Mouse (Mus musculus) liver, embryonic 13.5 days (tissue): Measurements from ENCODE around the gene Lyl1. TPM values are rescaled to one million over a fixed set of nuclear protein-coding genes. Genes with fewer than 3 reads are reported as not detected.

ENCODE experiments used
- ATAC-seq: fragments of 200-750 bp; cut with Nextera tagmentation; 2 replicates; pipeline ENCODE4 v1.8.0; 2017; ENCODE audit warnings: low read depth, mild to moderate bottlenecking, moderate number of reproducible peaks, moderate library complexity
- DNase-seq: peaks from one replicate; pipeline ENCODE4 v3.0.0; 2022
- H3K27ac ChIP-seq: fragments of 300-500 bp; sonication (generic); 2 replicates; pipeline ENCODE4 v1.5.1; 2015; ENCODE audit warnings: moderate library complexity, mild to moderate bottlenecking, inconsistent platforms
- H3K27me3 ChIP-seq: fragments of 300-500 bp; sonication (generic); 2 replicates; pipeline ENCODE4 v1.6.1; 2015; ENCODE audit warnings: mild to moderate bottlenecking, inconsistent platforms
- H3K36me3 ChIP-seq: fragments of 300-500 bp; sonication (generic); 2 replicates; pipeline ENCODE4 v1.6.1; 2015; ENCODE audit warnings: mild to moderate bottlenecking, inconsistent platforms
- H3K4me1 ChIP-seq: fragments of 300-500 bp; sonication (generic); replicated peaks from 2 replicates; pipeline ENCODE4 v1.6.1; 2015; ENCODE audit warnings: inconsistent platforms
- H3K4me2 ChIP-seq: fragments of 300-500 bp; sonication (generic); 2 replicates; pipeline ENCODE4 v1.6.1; 2015; ENCODE audit warnings: inconsistent platforms, mild to moderate bottlenecking, moderate library complexity
- H3K4me3 ChIP-seq: fragments of 300-500 bp; sonication (generic); replicated peaks from 2 replicates; pipeline ENCODE4 v1.5.1; 2015; ENCODE audit warnings: mild to moderate bottlenecking, inconsistent platforms
- H3K9ac ChIP-seq: fragments of 300-500 bp; sonication (generic); 2 replicates; pipeline ENCODE4 v1.6.1; 2015; ENCODE audit warnings: mild to moderate bottlenecking, inconsistent platforms
- H3K9me3 ChIP-seq: fragments of 300-500 bp; sonication (generic); replicated peaks from 2 replicates; pipeline ENCODE4 v1.6.1; 2016; ENCODE audit warnings: inconsistent platforms
- WGBS: fragments of 180-500 bp; shearing (Covaris S2); methylation state at CpG from one replicate; pipeline ENCODE4 v1.1.7; 2015; ENCODE audit not compliant: insufficient replicate concordance; 5-methylcytosine and 5-hydroxymethylcytosine counted together
- polyA plus RNA-seq: library from polyadenylated mRNA; unstranded; fragments of >200 nt; fragmentation: Nextera tagmentation; extraction: Ambion mirVana; gene quantifications from 2 replicates; pipeline ENCODE4 v1.2.1, GENCODE M21; 2015

Gene Lyl1
- polyA plus RNA-seq, 1 experiment from 2014 or later: 61.3 TPM

DNA sequence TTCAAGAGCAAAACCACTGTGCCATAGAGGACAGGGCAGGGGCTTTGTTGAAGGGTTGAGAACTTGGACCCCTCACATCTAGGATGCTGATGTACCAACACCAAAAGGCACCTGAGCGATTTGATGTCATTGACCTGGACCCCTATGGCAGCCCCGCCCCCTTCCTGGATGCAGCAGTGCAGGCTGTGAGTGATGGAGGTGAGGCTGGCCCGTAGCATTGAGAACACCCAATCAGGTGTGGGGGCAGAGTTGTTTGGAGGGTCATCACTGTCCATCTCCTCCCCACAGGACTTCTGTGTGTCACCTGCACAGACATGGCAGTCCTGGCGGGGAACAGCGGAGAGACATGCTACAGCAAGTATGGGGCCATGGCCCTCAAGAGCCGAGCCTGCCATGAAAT lies 6.1 kb upstream of the Lyl1 start:
- Histone ChIP-seq H3K4me2 (no peak overlapping the region), H3K9ac (no peak overlapping the region), H3K27me3 (no peaks in the 10 kb centered on the region), H3K4me3 (no peak overlapping the region), H3K4me1 (peaks cover 35% of the 10 kb centered on the region), H3K27ac (no peak overlapping the region), H3K36me3 (peaks cover 86% of the 10 kb centered on the region), H3K9me3 (no peaks in the 10 kb centered on the region)
- DNase-seq (no peak), ATAC-seq (no peak)
- 78% methylated on average over 6 of the region's 6 CpGs for WGBS

DNA sequence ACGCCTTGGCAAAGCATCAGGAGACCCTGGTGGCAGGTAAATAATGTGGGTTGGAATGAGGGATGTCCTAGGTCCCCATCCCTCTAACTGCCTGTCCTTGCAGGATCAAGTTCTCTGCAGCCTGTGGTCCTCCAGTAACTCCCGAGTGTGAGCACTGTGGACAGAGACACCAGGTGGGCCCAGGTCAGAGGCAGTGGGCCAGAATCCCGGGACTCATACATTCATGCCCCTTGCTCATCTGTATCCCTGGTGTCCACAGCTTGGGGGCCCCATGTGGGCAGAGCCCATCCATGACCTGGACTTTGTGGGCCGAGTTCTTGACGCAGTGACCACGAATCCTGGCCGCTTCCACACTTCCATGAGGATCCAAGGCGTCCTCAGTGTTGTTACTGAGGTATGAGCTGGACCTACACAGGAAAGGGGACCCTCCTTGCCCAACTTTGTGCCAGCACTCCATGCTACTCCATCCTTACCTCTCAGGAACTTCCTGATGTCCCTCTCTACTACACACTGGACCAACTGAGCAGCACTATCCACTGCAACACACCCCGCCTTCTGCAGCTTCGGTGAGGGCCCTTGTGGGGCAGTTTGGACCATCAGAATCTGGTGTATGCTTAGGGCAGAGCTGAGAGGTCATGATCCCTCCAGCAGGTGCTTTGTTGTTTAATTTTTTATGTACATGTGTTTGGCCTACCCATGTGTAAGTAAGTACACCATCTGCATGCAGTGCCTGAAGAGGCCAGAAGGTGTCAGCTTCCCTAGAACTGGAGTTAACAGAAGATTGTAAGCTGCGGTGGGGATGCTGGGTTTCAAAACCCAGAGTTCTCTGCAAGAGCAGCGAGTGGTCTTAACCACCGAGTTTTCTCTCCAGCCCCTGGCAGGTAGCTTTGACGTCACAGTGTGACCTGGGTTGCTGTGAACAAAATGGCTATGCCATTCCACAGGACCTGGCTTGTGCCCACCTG lies 3.8 kb upstream of the Lyl1 start:
- WGBS: 77% methylated on average over 14 of the region's 14 CpGs
- DNase-seq: no peak
- no peak for ATAC-seq
- H3K36me3 ChIP-seq: peaks cover 71% of the 10 kb centered on the region
- H3K4me3 ChIP-seq: no peak overlapping the region
- H3K27ac ChIP-seq: peak overlapping the region; percentile 98; the same call in 1 of the 2 replicates
- no peak overlapping the region for H3K9ac ChIP-seq
- no peak overlapping the region for H3K4me2 ChIP-seq
- H3K9me3 ChIP-seq: no peaks in the 10 kb centered on the region
- H3K4me1 ChIP-seq: peaks cover 37% of the 10 kb centered on the region
- no peaks in the 10 kb centered on the region for H3K27me3 ChIP-seq

DNA sequence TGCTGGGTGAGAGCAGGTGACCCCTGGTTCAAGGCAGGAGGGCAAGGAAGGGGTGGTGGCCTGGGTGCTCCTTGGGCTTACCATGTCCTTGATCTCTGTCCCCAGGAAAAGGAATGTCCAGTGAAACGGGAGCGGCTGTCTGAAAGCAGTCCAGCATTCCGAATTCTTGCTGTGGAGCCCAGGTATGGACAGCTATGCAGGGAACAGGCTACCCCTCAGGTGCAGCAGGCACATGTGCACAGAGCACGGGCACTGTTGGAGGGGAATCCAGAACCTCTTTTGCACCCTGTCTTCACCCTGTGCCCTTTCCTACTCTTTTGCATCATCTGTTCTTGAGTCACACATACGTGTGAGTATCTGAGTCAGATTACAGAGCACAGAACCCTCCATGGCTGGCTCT lies 3.0 kb upstream of the Lyl1 start:
- 73% methylated on average over 5 of the region's 5 CpGs for WGBS
- H3K27me3 ChIP-seq: no peaks in the 10 kb centered on the region
- no peak overlapping the region for H3K4me3 ChIP-seq
- no peak for ATAC-seq
- DNase-seq: no peak
- H3K4me1 ChIP-seq: peaks cover 41% of the 10 kb centered on the region
- no peak overlapping the region for H3K4me2 ChIP-seq
- peaks cover 71% of the 10 kb centered on the region for H3K36me3 ChIP-seq
- H3K27ac ChIP-seq: peak overlapping the region; percentile 98
- no peaks in the 10 kb centered on the region for H3K9me3 ChIP-seq
- H3K9ac ChIP-seq: no peak overlapping the region

DNA sequence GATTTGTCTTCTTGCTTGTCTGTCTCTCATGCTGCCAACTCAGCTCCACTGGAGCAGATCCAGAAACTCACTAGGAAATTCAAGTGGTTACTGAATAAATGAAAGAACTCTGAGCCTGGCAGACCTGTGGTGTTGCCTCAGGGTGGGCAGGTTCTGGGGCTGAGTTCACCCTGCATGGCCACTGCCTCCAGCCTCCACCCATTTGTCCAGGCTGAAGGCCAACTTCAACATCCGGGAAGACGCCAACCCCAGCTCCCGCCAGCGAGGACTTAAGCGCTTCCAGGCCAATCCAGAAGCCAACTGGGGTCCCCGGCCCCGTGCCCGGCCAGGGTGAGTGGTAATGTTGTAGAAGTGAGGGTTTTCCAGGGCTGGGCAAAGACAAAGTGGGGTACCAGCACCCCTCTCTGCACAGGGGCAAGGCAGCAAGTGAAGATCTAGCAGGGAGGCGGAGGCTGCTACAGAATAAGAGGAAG lies 2.3 kb upstream of the Lyl1 start:
- H3K4me2 ChIP-seq: no peak overlapping the region
- H3K9ac ChIP-seq: peak overlapping the region; percentile 98
- H3K4me1 ChIP-seq: peaks cover 48% of the 10 kb centered on the region
- H3K36me3 ChIP-seq: peaks cover 72% of the 10 kb centered on the region
- no peak for ATAC-seq
- H3K27ac ChIP-seq: peak overlapping the region; percentile 98
- no peaks in the 10 kb centered on the region for H3K9me3 ChIP-seq
- no peak overlapping the region for H3K4me3 ChIP-seq
- 88% methylated on average over 9 of the region's 9 CpGs for WGBS
- no peak for DNase-seq
- H3K27me3 ChIP-seq: no peaks in the 10 kb centered on the region

DNA sequence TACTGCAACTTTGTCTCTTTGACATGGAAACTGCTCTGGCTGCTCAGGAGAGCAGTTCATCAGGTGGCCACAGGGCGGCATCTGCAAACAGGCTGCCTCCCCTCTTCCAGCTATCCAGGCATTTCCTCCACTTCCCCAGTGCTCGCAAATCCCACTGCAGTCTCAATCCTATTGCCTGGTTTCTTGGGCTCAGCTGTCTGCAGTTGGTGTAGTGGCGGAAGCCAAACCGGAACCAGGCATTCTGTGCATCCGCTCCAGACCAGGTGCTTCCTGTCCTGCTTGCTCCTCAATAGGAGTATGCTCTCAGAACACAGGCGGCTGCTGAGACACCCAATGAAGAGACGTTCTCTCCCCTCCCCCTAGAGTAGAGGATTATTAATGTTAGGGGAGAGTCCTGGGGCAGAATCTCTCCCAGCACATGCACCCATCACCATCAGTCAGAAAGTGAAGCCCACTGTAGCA lies 1.4 kb upstream of the Lyl1 start:
- Histone ChIP-seq H3K9me3 (no peaks in the 10 kb centered on the region), H3K4me3 (no peak overlapping the region), H3K9ac (peak overlapping the region; percentile 98), H3K4me1 (peaks cover 57% of the 10 kb centered on the region), H3K27ac (peak overlapping the region; percentile 98), H3K27me3 (no peaks in the 10 kb centered on the region), H3K4me2 (peak overlapping the region; percentile 95), H3K36me3 (peaks cover 69% of the 10 kb centered on the region)
- DNase-seq (peak; percentile 66), ATAC-seq (no peak)
- WGBS: 23% methylated on average over 7 of the region's 7 CpGs

DNA sequence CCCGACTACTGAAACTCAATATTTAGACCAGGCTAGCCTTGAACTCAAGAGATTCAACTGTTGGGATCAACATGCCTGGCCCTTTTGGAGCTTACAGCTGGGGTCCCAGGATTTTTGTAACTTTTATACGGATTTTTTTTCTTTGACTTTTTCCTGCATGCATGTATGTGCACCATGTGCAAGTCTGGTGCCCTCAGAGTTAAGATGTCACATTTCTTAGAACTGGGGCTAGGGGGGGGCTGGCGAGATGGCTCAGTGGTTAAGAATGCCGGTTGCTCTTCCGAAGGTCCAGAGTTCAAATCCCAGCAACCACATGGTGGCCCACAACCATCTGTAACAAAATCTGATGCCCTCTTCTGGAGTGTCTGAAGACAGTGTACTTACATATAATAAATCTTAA lies 731 bp upstream of the Lyl1 start:
- H3K4me1 ChIP-seq: peaks cover 63% of the 10 kb centered on the region
- H3K9me3 ChIP-seq: no peaks in the 10 kb centered on the region
- H3K4me3 ChIP-seq: 0 out of 2 replicates have a peak overlapping the region, but pooled peaks have one; percentile 88
- no peak for ATAC-seq
- H3K9ac ChIP-seq: peak overlapping the region; percentile 98
- H3K4me2 ChIP-seq: peak overlapping the region; percentile 95
- WGBS: 27% methylated on average over 5 of the region's 5 CpGs
- peak overlapping the region; percentile 98 for H3K27ac ChIP-seq
- no peak for DNase-seq
- H3K36me3 ChIP-seq: peaks cover 62% of the 10 kb centered on the region
- H3K27me3 ChIP-seq: 0 out of 2 replicates have a peak, but pooled peaks cover 2% of the 10 kb centered on the region

DNA sequence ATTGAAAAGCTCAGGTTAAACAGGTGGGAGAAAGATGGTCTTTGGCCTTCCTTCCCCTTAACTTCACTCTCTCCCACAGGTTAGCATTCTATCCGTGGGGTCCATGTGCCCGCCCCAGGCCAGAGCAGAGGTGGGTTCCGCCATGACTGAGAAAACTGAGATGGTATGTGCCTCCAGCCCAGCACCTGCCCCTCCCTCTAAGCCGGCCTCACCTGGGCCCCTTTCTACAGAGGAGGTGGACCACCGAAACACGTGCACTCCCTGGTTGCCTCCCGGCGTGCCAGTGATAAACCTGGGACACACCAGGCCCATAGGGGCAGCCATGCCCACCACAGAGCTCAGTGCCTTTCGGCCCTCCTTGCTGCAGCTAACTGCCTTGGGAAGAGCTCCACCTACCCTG lies 1.3 kb downstream of the Lyl1 start:
- no peaks in the 10 kb centered on the region for H3K9me3 ChIP-seq
- peak overlapping the region; percentile 88 for H3K4me3 ChIP-seq
- peak overlapping the region; percentile 98 for H3K27ac ChIP-seq
- peaks cover 81% of the 10 kb centered on the region for H3K4me1 ChIP-seq
- peak overlapping the region; percentile 98 for H3K9ac ChIP-seq
- peaks cover 16% of the 10 kb centered on the region for H3K27me3 ChIP-seq
- peak; percentile 49 for DNase-seq
- ATAC-seq: no peak
- WGBS: 12% methylated on average over 9 of the region's 9 CpGs
- peak overlapping the region; percentile 95 for H3K4me2 ChIP-seq
- H3K36me3 ChIP-seq: peaks cover 43% of the 10 kb centered on the region

DNA sequence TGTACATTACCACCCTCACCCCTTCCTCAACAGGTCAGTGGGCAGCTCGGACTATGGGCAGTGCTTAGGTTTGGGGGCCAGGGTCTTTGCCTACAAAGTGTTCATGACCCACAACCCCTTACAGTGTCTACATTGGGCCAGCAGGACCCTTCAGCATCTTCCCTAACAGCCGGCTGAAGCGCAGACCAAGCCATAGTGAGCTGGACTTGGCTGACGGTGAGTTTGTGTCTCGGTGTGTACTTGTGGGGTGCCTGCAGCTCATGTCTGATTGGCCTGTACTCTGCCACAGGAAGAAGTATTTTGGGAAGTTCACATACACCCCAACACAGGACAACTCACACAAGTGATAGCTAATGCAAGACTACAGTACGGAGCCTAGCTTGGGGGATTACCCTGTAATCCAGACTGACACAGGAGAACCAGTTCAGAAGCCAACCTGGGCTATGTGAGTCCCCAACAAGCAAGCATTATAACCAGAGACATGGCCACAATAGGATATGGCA lies 1.8 kb downstream of the Lyl1 start:
- H3K36me3 ChIP-seq: peaks cover 38% of the 10 kb centered on the region
- peak overlapping the region; percentile 98 for H3K9ac ChIP-seq
- H3K4me1 ChIP-seq: peaks cover 83% of the 10 kb centered on the region
- H3K27me3 ChIP-seq: peaks cover 21% of the 10 kb centered on the region
- 26% methylated on average over 6 of the region's 6 CpGs for WGBS
- no peak for DNase-seq
- peak overlapping the region; percentile 88 for H3K4me3 ChIP-seq
- no peaks in the 10 kb centered on the region for H3K9me3 ChIP-seq
- no peak for ATAC-seq
- peak overlapping the region; percentile 98 for H3K27ac ChIP-seq
- H3K4me2 ChIP-seq: peak overlapping the region; percentile 95

DNA sequence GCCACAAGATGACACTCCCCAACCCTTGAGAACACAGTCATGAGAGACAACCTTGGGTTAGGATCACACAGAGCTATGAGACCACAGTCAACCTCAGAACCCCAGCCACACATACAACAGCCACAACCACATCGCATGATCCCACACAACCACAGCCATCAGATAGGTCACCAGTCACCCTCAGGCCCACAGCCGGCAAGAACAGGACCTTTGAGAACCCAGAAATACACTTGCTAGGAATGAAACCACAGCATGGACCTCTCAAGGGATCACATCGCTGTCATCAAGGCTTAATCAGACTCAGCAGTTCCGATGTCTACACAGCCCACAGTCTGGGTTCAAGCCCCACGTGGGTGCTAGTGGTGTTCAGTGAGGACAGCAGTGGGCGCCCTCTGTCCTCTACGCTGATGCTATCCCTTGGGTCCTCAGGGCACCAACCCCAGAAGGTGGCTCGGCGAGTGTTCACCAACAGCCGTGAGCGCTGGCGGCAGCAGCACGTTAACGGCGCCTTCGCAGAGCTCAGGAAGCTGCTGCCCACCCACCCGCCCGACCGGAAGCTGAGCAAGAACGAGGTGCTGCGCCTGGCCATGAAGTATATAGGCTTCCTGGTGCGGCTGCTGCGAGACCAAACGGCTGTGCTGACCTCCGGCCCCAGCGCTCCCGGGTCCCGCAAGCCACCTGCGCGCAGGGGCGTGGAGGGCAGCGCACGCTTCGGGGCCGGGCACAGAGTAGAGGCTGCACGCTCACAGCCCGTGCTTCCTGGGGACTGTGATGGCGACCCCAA lies 2.4 kb downstream of the Lyl1 start:
- Histone ChIP-seq H3K9ac (peak overlapping the region; percentile 98), H3K4me3 (peak overlapping the region; percentile 88), H3K27me3 (peaks cover 24% of the 10 kb centered on the region), H3K36me3 (peaks cover 32% of the 10 kb centered on the region), H3K4me2 (peak overlapping the region; percentile 95), H3K27ac (peak overlapping the region; percentile 98), H3K4me1 (peaks cover 83% of the 10 kb centered on the region), H3K9me3 (no peaks in the 10 kb centered on the region)
- peak; percentile 56 for DNase-seq
- no peak for ATAC-seq
- 2% methylated on average over 38 of the region's 38 CpGs for WGBS

DNA sequence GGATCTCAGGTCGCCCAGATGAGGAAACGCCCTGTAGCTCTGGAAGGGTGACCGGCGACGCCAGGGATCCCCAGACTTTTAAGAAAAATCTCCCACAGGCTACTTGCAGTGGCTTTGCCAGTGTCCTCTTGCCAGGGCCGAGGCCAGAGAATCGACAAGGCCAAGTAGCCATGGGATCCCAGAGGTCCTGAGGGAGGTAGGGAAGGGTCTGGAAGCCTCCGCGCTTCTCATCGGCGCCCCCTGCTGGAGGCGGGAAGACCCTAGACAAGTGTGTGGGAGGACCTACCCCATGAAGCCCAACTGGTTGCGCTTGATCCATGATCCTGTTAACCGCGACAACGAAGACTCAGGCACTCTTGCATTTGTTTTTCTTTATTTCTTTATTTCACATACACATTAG lies 3.1 kb downstream of the Lyl1 start:
- peak; percentile 26 for ATAC-seq
- peak overlapping the region; percentile 95 for H3K4me2 ChIP-seq
- 1% methylated on average over 16 of the region's 16 CpGs for WGBS
- H3K27ac ChIP-seq: peak overlapping the region; percentile 98
- H3K27me3 ChIP-seq: peaks cover 26% of the 10 kb centered on the region
- peak; percentile 84 for DNase-seq
- H3K4me3 ChIP-seq: peak overlapping the region; percentile 88
- H3K4me1 ChIP-seq: peaks cover 83% of the 10 kb centered on the region
- peaks cover 25% of the 10 kb centered on the region for H3K36me3 ChIP-seq
- no peaks in the 10 kb centered on the region for H3K9me3 ChIP-seq
- peak overlapping the region; percentile 98 for H3K9ac ChIP-seq
